ENCODE assay signal across 22 mouse cellular contexts in genomic region chr5:107068146-107068545, GRCm38 (mm10).
DNase-seq lines count a peak whose midpoint lies in the region; ATAC-seq and TF ChIP-seq lines count a peak whose summit lies in the region.
"Had no signal": no experiment of that assay in that cellular context is flagged by ENCODE, and none has a peak within 500 bp of the region (broad histone marks: within the 10 kb centered on the region; RNA-seq: fewer than 3 reads in every experiment).

No protein-coding gene starts in this region.

- no peaks in the 10 kb centered on the region for H3K27me3 ChIP-seq in hindbrain, embryonic 16.5 days (replicated peaks; ENCODE audit: control insufficient read depth, insufficient read depth, low read length)
- H3K27me3 ChIP-seq in hindbrain, embryonic 14.5 days (ENCODE audit: control insufficient read depth, insufficient read depth, low read length) = no peaks in the 10 kb centered on the region
- H3K27me3 ChIP-seq in midbrain, embryonic 11.5 days (ENCODE audit: control insufficient read depth, insufficient read depth, low read length) = no peaks in the 10 kb centered on the region
- 0 out of 2 replicates have a peak, but pooled peaks cover 3% of the 10 kb centered on the region for H3K27me3 ChIP-seq in midbrain, embryonic 10.5 days (ENCODE audit: low read depth, poor library complexity, severe bottlenecking)
- no peaks in the 10 kb centered on the region for H3K27me3 ChIP-seq in midbrain, embryonic 16.5 days (ENCODE audit: control insufficient read depth, insufficient read depth, low read depth, low read length)
- H3K27me3 ChIP-seq in liver, postnatal 0 days (ENCODE audit: insufficient read depth, low read length) = no peaks in the 10 kb centered on the region
- H3K27me3 ChIP-seq: embryonic facial prominence, embryonic 12.5 days; forebrain, embryonic 13.5 days; heart, embryonic 15.5 days; hindbrain, embryonic 13.5 days had no signal

- no peak overlapping the region for H3K4me3 ChIP-seq in hindbrain, embryonic 16.5 days (ENCODE audit: low read length)
- H3K4me3 ChIP-seq in hindbrain, embryonic 14.5 days (replicated peaks; ENCODE audit: low read length) = no peak overlapping the region
- H3K4me3 ChIP-seq in midbrain, embryonic 11.5 days (ENCODE audit: low read depth, low read length) = no peak overlapping the region
- no peak overlapping the region for H3K4me3 ChIP-seq in midbrain, embryonic 10.5 days
- no peak overlapping the region for H3K4me3 ChIP-seq in midbrain, embryonic 16.5 days (ENCODE audit: low read depth, low read length)
- no peak overlapping the region for H3K4me3 ChIP-seq in liver, postnatal 0 days (ENCODE audit: low read depth, low read length)
- H3K4me3 ChIP-seq: embryonic facial prominence, embryonic 12.5 days; forebrain, embryonic 13.5 days; heart, adult 2 months; heart, embryonic 15.5 days; hindbrain, embryonic 13.5 days had no signal

- H3K27ac ChIP-seq in hindbrain, embryonic 16.5 days (ENCODE audit: low read depth, low read length) = no peak overlapping the region
- no peak overlapping the region for H3K27ac ChIP-seq in hindbrain, embryonic 14.5 days
- H3K27ac ChIP-seq in midbrain, embryonic 11.5 days (ENCODE audit: low read depth, low read length) = no peak overlapping the region
- no peak overlapping the region for H3K27ac ChIP-seq in midbrain, embryonic 10.5 days (replicated peaks)
- H3K27ac ChIP-seq in midbrain, embryonic 16.5 days (ENCODE audit: low read length) = no peak overlapping the region
- H3K27ac ChIP-seq in liver, postnatal 0 days (ENCODE audit: low read depth) = no peak overlapping the region
- H3K27ac ChIP-seq: embryonic facial prominence, embryonic 12.5 days; forebrain, embryonic 13.5 days; heart, adult 2 months; heart, embryonic 15.5 days; hindbrain, embryonic 13.5 days had no signal

- DNase-seq in hindbrain, embryonic 14.5 days (ENCODE audit: low spot score) = no peak
- DNase-seq in midbrain, embryonic 11.5 days (ENCODE audit: low spot score, missing footprints) = peak; percentile 73
- no peak for DNase-seq in midbrain, embryonic 10.5 days (ENCODE audit: low spot score)
- no peak for DNase-seq in Muller cell, postnatal 12 days (ENCODE audit: inconsistent ontology term)
- DNase-seq in left cerebral cortex, adult 11 months (ENCODE audit: low spot score) = no peak
- DNase-seq in liver, postnatal 0 days = no peak
- DNase-seq: adrenal gland, adult 2 months; adrenal gland, postnatal 25 days; cerebellum, adult 8-10 months; cerebellum, postnatal 14 days; embryo, embryonic 11 days; forebrain, postnatal 0 days; gastrocnemius, postnatal 14 days; heart, adult 2 months; heart, postnatal 14 days had no signal

- no peak for TF ChIP-seq CTCF in liver, postnatal 0 days (IDR thresholded peaks at IDR 0.05; ENCODE audit: low read depth)

- WGBS in hindbrain, embryonic 16.5 days = 71% methylated on average over 5 of the region's 5 CpGs
- WGBS in hindbrain, embryonic 14.5 days = 75% methylated on average over 5 of the region's 5 CpGs
- 86% methylated on average over 5 of the region's 5 CpGs for WGBS in midbrain, embryonic 11.5 days
- WGBS in midbrain, embryonic 10.5 days = 86% methylated on average over 5 of the region's 5 CpGs
- 70% methylated on average over 5 of the region's 5 CpGs for WGBS in midbrain, embryonic 16.5 days
- WGBS in liver, postnatal 0 days (ENCODE audit: insufficient replicate concordance) = 76% methylated on average over 5 of the region's 5 CpGs

- no peak overlapping the region for H3K4me2 ChIP-seq in hindbrain, embryonic 16.5 days (ENCODE audit: low read length)
- H3K4me2 ChIP-seq in hindbrain, embryonic 14.5 days (replicated peaks) = no peak overlapping the region
- H3K4me2 ChIP-seq in midbrain, embryonic 11.5 days = no peak overlapping the region
- H3K4me2 ChIP-seq in midbrain, embryonic 16.5 days (ENCODE audit: low read length) = no peak overlapping the region
- no peak overlapping the region for H3K4me2 ChIP-seq in liver, postnatal 0 days (ENCODE audit: low read depth, low read length)
- H3K4me2 ChIP-seq: embryonic facial prominence, embryonic 12.5 days; forebrain, embryonic 13.5 days; heart, embryonic 11.5 days; heart, embryonic 15.5 days; hindbrain, embryonic 13.5 days had no signal

- H3K36me3 ChIP-seq in hindbrain, embryonic 16.5 days (ENCODE audit: control insufficient read depth, insufficient read depth, low read length) = no peaks in the 10 kb centered on the region
- no peaks in the 10 kb centered on the region for H3K36me3 ChIP-seq in hindbrain, embryonic 14.5 days (replicated peaks; ENCODE audit: control insufficient read depth, insufficient read depth)
- H3K36me3 ChIP-seq in midbrain, embryonic 11.5 days (ENCODE audit: control insufficient read depth, insufficient read depth, low read length) = no peaks in the 10 kb centered on the region
- H3K36me3 ChIP-seq in midbrain, embryonic 10.5 days = no peaks in the 10 kb centered on the region
- H3K36me3 ChIP-seq in midbrain, embryonic 16.5 days (ENCODE audit: control insufficient read depth, insufficient read depth, low read length) = no peaks in the 10 kb centered on the region
- H3K36me3 ChIP-seq in liver, postnatal 0 days (replicated peaks; ENCODE audit: insufficient read depth, low read length) = no peaks in the 10 kb centered on the region
- H3K36me3 ChIP-seq: embryonic facial prominence, embryonic 12.5 days; heart, embryonic 15.5 days; hindbrain, embryonic 13.5 days had no signal

- no peaks in the 10 kb centered on the region for H3K4me1 ChIP-seq in hindbrain, embryonic 16.5 days (ENCODE audit: control insufficient read depth, insufficient read depth, low read depth, low read length)
- H3K4me1 ChIP-seq in hindbrain, embryonic 14.5 days (replicated peaks; ENCODE audit: control insufficient read depth, insufficient read depth, low read length) = no peaks in the 10 kb centered on the region
- H3K4me1 ChIP-seq in midbrain, embryonic 11.5 days (ENCODE audit: control insufficient read depth, insufficient read depth, low read length) = no peaks in the 10 kb centered on the region
- peaks cover under 1% of the 10 kb centered on the region; the same call in 1 of the 2 replicates for H3K4me1 ChIP-seq in midbrain, embryonic 10.5 days
- H3K4me1 ChIP-seq in midbrain, embryonic 16.5 days (ENCODE audit: control insufficient read depth, insufficient read depth, low read length) = no peaks in the 10 kb centered on the region
- no peaks in the 10 kb centered on the region for H3K4me1 ChIP-seq in liver, postnatal 0 days (ENCODE audit: insufficient read depth)
- H3K4me1 ChIP-seq: embryonic facial prominence, embryonic 12.5 days; forebrain, embryonic 13.5 days; hindbrain, embryonic 13.5 days had no signal

- TF ChIP-seq EP300 in liver, postnatal 0 days (IDR thresholded peaks at IDR 0.05; ENCODE audit: low read depth) = no peak

- H3K9me3 ChIP-seq in hindbrain, embryonic 16.5 days (ENCODE audit: control insufficient read depth, low read length) = no peaks in the 10 kb centered on the region
- H3K9me3 ChIP-seq in hindbrain, embryonic 14.5 days (ENCODE audit: control insufficient read depth, low read length) = no peaks in the 10 kb centered on the region
- no peaks in the 10 kb centered on the region for H3K9me3 ChIP-seq in midbrain, embryonic 11.5 days (ENCODE audit: control insufficient read depth, low read length)
- no peaks in the 10 kb centered on the region for H3K9me3 ChIP-seq in midbrain, embryonic 10.5 days (replicated peaks)
- no peaks in the 10 kb centered on the region for H3K9me3 ChIP-seq in midbrain, embryonic 16.5 days (replicated peaks; ENCODE audit: control insufficient read depth, low read length, poor library complexity, severe bottlenecking)
- H3K9me3 ChIP-seq in liver, postnatal 0 days (ENCODE audit: low read length) = no peaks in the 10 kb centered on the region
- H3K9me3 ChIP-seq: embryonic facial prominence, embryonic 12.5 days; forebrain, embryonic 13.5 days; heart, embryonic 15.5 days; hindbrain, embryonic 13.5 days had no signal

- no peak overlapping the region for H3K9ac ChIP-seq in hindbrain, embryonic 16.5 days (ENCODE audit: low read depth, low read length)
- H3K9ac ChIP-seq in hindbrain, embryonic 14.5 days = no peak overlapping the region
- no peak overlapping the region for H3K9ac ChIP-seq in midbrain, embryonic 11.5 days (ENCODE audit: low read length)
- no peak overlapping the region for H3K9ac ChIP-seq in midbrain, embryonic 16.5 days (ENCODE audit: low read depth, low read length)
- no peak overlapping the region for H3K9ac ChIP-seq in liver, postnatal 0 days (replicated peaks)
- H3K9ac ChIP-seq: embryonic facial prominence, embryonic 12.5 days; forebrain, embryonic 13.5 days; forebrain, postnatal 0 days; heart, embryonic 15.5 days; hindbrain, embryonic 13.5 days had no signal

- peak; percentile 56; the same call in 1 of the 2 replicates for ATAC-seq in hindbrain, embryonic 16.5 days
- ATAC-seq in hindbrain, embryonic 14.5 days (ENCODE audit: low FRiP score) = no peak
- ATAC-seq in midbrain, embryonic 11.5 days (ENCODE audit: low FRiP score) = no peak
- peak; percentile 76; the same call in 1 of the 2 replicates for ATAC-seq in midbrain, embryonic 16.5 days
- no peak for ATAC-seq in liver, postnatal 0 days
- ATAC-seq: forebrain, embryonic 13.5 days; forebrain, postnatal 0 days had no signal

Comparison
In these comparisons a context has a peak if more than half of its experiments do, and no peak if none do; other contexts are left out.
1. ATAC-seq: peak in hindbrain, embryonic 16.5 days (single experiment) and midbrain, embryonic 16.5 days (single experiment); none in hindbrain, embryonic 14.5 days (single experiment), midbrain, embryonic 11.5 days (single experiment) and liver, postnatal 0 days (single experiment).